Mouse (Mus musculus) MEL (cell line): Measurements from ENCODE around the gene Unc5b. TPM values are rescaled to one million over a fixed set of nuclear protein-coding genes. Genes with fewer than 3 reads are reported as not detected.

Source experiments
- DNase-seq: peaks from one replicate; pipeline ENCODE4 v3.0.0; 2011; ENCODE audit warnings: low read depth, low spot score
- H3K27ac ChIP-seq: 2 replicates; pipeline ENCODE4 v1.5.1; 2012; ENCODE audit warnings: low read depth, mild to moderate bottlenecking, control low read depth, low read length, moderate library complexity; ENCODE audit not compliant: control insufficient read depth
- H3K27me3 ChIP-seq, 2 experiments: fragments of 150-350 bp in 1 of 2; sonication (generic) in 1 of 2; 2 replicates each; pipeline ENCODE4 v1.6.1; 2012; ENCODE audit warnings: low read length in 2 of 2, mild to moderate bottlenecking in 2 of 2, improper control_type of control experiment in 1 of 2, moderate library complexity in 1 of 2; ENCODE audit not compliant: insufficient read depth in 2 of 2, control insufficient read depth in 1 of 2
- H3K36me3 ChIP-seq, 2 experiments: 2 replicates each; pipeline ENCODE4 v1.6.1; 2012 to 2014; ENCODE audit warnings: low read length in 2 of 2, improper control_type of control experiment in 1 of 2, inconsistent platforms in 1 of 2, mild to moderate bottlenecking in 1 of 2; ENCODE audit not compliant: insufficient read depth in 2 of 2, control insufficient read depth in 1 of 2
- H3K4me1 ChIP-seq, 2 experiments: fragments of 150-350 bp in 1 of 2; sonication (generic) in 1 of 2; 2 replicates each; pipeline ENCODE4 v1.6.1; 2012; ENCODE audit warnings: low read length in 2 of 2, improper control_type of control experiment in 1 of 2, mild to moderate bottlenecking in 1 of 2; ENCODE audit not compliant: insufficient read depth in 2 of 2, control insufficient read depth in 1 of 2
- H3K4me3 ChIP-seq, 2 experiments: fragments of 150-350 bp in 1 of 2; sonication (generic) in 1 of 2; 2 replicates each; pipeline ENCODE4 v1.5.1; 2012; ENCODE audit warnings: low read depth in 2 of 2, low read length in 2 of 2, mild to moderate bottlenecking in 2 of 2, moderate library complexity in 2 of 2, control low read depth in 1 of 2, improper control_type of control experiment in 1 of 2; ENCODE audit not compliant: control insufficient read depth in 1 of 2, insufficient read depth in 1 of 2
- H3K79me2 ChIP-seq: 2 replicates; pipeline ENCODE4 v1.6.1; 2012; ENCODE audit warnings: mild to moderate bottlenecking, low read length, moderate library complexity; ENCODE audit not compliant: control insufficient read depth, poor library complexity, insufficient read depth
- H3K9ac ChIP-seq: 2 replicates; pipeline ENCODE4 v1.6.1; 2012; ENCODE audit warnings: low read depth, mild to moderate bottlenecking, control low read depth, low read length, moderate library complexity; ENCODE audit not compliant: control insufficient read depth, poor library complexity, severe bottlenecking
- H3K9me3 ChIP-seq: fragments of 150-350 bp; sonication (generic); replicated peaks from 2 replicates; pipeline ENCODE4 v1.6.1; 2012; ENCODE audit warnings: mild to moderate bottlenecking, low read length, improper control_type of control experiment, moderate library complexity; ENCODE audit not compliant: insufficient read depth
- BHLHE40 ChIP-seq: IDR thresholded peaks from 2 replicates; pipeline ENCODE4 v1.6.1; 2012; ENCODE audit warnings: low read depth, mild to moderate bottlenecking, inconsistent platforms, low read length, improper control_type of control experiment, borderline replicate concordance
- CHD1 ChIP-seq: IDR thresholded peaks from 2 replicates; pipeline ENCODE4 v1.6.1; 2012; ENCODE audit warnings: low read depth, mild to moderate bottlenecking, inconsistent platforms, low read length, improper control_type of control experiment
- CHD2 ChIP-seq: IDR thresholded peaks from 2 replicates; pipeline ENCODE4 v1.6.1; 2011; ENCODE audit warnings: low read length, improper control_type of control experiment
- E2F4 ChIP-seq: IDR thresholded peaks from 2 replicates; pipeline ENCODE4 v1.6.1; 2011; ENCODE audit warnings: low read depth, low read length, improper control_type of control experiment, borderline replicate concordance
- ELF1 ChIP-seq: IDR thresholded peaks from 2 replicates; pipeline ENCODE4 v1.6.1; 2014; ENCODE audit warnings: low read depth, mild to moderate bottlenecking, inconsistent platforms, low read length, improper control_type of control experiment, moderate library complexity
- EP300 ChIP-seq, 2 experiments: IDR thresholded peaks; 2 replicates each; pipeline ENCODE4 v1.6.1; 2011; ENCODE audit warnings: improper control_type of control experiment in 2 of 2, low read length in 2 of 2, low read depth in 1 of 2, mild to moderate bottlenecking in 1 of 2
- ETS1 ChIP-seq: IDR thresholded peaks from 2 replicates; pipeline ENCODE4 v1.6.1; 2012; ENCODE audit warnings: low read depth, mild to moderate bottlenecking, inconsistent platforms, low read length, improper control_type of control experiment, moderate library complexity
- HCFC1 ChIP-seq: IDR thresholded peaks from 2 replicates; pipeline ENCODE4 v1.6.1; 2012; ENCODE audit warnings: low read depth, mild to moderate bottlenecking, inconsistent platforms, low read length, improper control_type of control experiment, moderate library complexity
- JUND ChIP-seq: IDR thresholded peaks from 2 replicates; pipeline ENCODE4 v1.6.1; 2011; ENCODE audit warnings: low read depth, mild to moderate bottlenecking, improper control_type of control experiment, low read length
- MAFK ChIP-seq: IDR thresholded peaks from 2 replicates; pipeline ENCODE4 v1.6.1; 2011; ENCODE audit warnings: low read depth, mild to moderate bottlenecking, low read length, improper control_type of control experiment, borderline replicate concordance
- MAX ChIP-seq: IDR thresholded peaks from 2 replicates; pipeline ENCODE4 v1.6.1; 2011; ENCODE audit warnings: low read length, improper control_type of control experiment
- MEF2A ChIP-seq: IDR thresholded peaks from 2 replicates; pipeline ENCODE4 v1.6.1; 2014; ENCODE audit warnings: low read depth, mild to moderate bottlenecking, inconsistent platforms, low read length, improper control_type of control experiment; ENCODE audit not compliant: poor library complexity, insufficient replicate concordance, severe bottlenecking; ENCODE audit errors: extremely low read depth
- MXI1 ChIP-seq: IDR thresholded peaks from 2 replicates; pipeline ENCODE4 v1.6.1; 2011; ENCODE audit warnings: mild to moderate bottlenecking, low read depth, low read length, improper control_type of control experiment
- MYB ChIP-seq: IDR thresholded peaks from 2 replicates; pipeline ENCODE4 v1.6.1; 2011; ENCODE audit warnings: mild to moderate bottlenecking, low read depth, low read length, improper control_type of control experiment
- MYC ChIP-seq: IDR thresholded peaks from 2 replicates; pipeline ENCODE4 v1.6.1; 2011; ENCODE audit warnings: low read depth, mild to moderate bottlenecking, low read length, improper control_type of control experiment, moderate library complexity
- NRF1 ChIP-seq: IDR thresholded peaks from 2 replicates; pipeline ENCODE4 v1.6.1; 2014; ENCODE audit warnings: low read depth, mild to moderate bottlenecking, inconsistent platforms, low read length, improper control_type of control experiment, moderate library complexity; ENCODE audit not compliant: poor library complexity, insufficient read depth, severe bottlenecking
- POLR2A ChIP-seq, 2 experiments: IDR thresholded peaks; 2 replicates each; pipeline ENCODE4 v1.6.1; 2011 to 2012; ENCODE audit warnings: low read length in 2 of 2, mild to moderate bottlenecking in 2 of 2, control low read depth in 1 of 2, improper control_type of control experiment in 1 of 2, low read depth in 1 of 2, moderate library complexity in 1 of 2; ENCODE audit not compliant: control insufficient read depth in 1 of 2, insufficient read depth in 1 of 2, poor library complexity in 1 of 2
- POLR2AphosphoS2 ChIP-seq: IDR thresholded peaks from 2 replicates; pipeline ENCODE4 v1.6.1; 2011; ENCODE audit warnings: low read length, improper control_type of control experiment
- RAD21 ChIP-seq: IDR thresholded peaks from 2 replicates; pipeline ENCODE4 v1.6.1; 2011; ENCODE audit warnings: mild to moderate bottlenecking, low read depth, low read length, improper control_type of control experiment
- RCOR1 ChIP-seq: IDR thresholded peaks from 2 replicates; pipeline ENCODE4 v1.6.1; 2012; ENCODE audit warnings: low read depth, mild to moderate bottlenecking, inconsistent platforms, low read length, improper control_type of control experiment
- SMC3 ChIP-seq: IDR thresholded peaks from 2 replicates; pipeline ENCODE4 v1.6.1; 2011; ENCODE audit warnings: low read depth, low read length, improper control_type of control experiment
- TBP ChIP-seq: IDR thresholded peaks from 2 replicates; pipeline ENCODE4 v1.8.0; 2011; ENCODE audit warnings: low read depth, low read length, improper control_type of control experiment
- UBTF ChIP-seq: IDR thresholded peaks from 2 replicates; pipeline ENCODE4 v1.6.1; 2012; ENCODE audit warnings: low read depth, mild to moderate bottlenecking, inconsistent platforms, low read length, improper control_type of control experiment, moderate library complexity, borderline replicate concordance; ENCODE audit not compliant: insufficient read depth
- ZMIZ1 ChIP-seq: IDR thresholded peaks from 2 replicates; pipeline ENCODE4 v1.6.1; 2012; ENCODE audit warnings: low read depth, mild to moderate bottlenecking, inconsistent platforms, low read length, improper control_type of control experiment, moderate library complexity
- ZNF384 ChIP-seq: IDR thresholded peaks from 2 replicates; pipeline ENCODE4 v1.6.1; 2012; ENCODE audit warnings: low read depth, mild to moderate bottlenecking, inconsistent platforms, low read length, improper control_type of control experiment
- polyA plus RNA-seq, 2 experiments: library from polyadenylated mRNA; stranded (reverse) in 1 of 2; unstranded in 1 of 2; fragments of >175 nt in 1 of 2; fragments of >200 nt in 1 of 2; gene quantifications; 2 replicates each; pipeline versions ENCODE4 v1.2.1 to v1.2.4; 2012; ENCODE audit warnings: low replicate concordance in 2 of 2, low read depth in 1 of 2; ENCODE audit not compliant: insufficient read length in 2 of 2, insufficient read depth in 1 of 2, missing spikeins in 1 of 2
- total RNA-seq: library from RNA; depleted of rRNA; stranded (reverse); fragments of 300-350 nt; gene quantifications from 2 replicates; pipeline ENCODE4 v1.2.3, GENCODE M21; 2012

Unc5b gene
- total and polyA plus RNA-seq, 3 experiments = not detected

- H3K79me2 ChIP-seq = no peaks in the 10 kb centered on the region
- H3K36me3 ChIP-seq = no peaks in the 10 kb centered on the region
- DNase-seq = no peak
- no peak overlapping the region for H3K27ac ChIP-seq
- no peaks in the 10 kb centered on the region for H3K27me3 ChIP-seq
- TF ChIP-seq RCOR1 (no peak), BHLHE40 (no peak), RAD21 (no peak), SMC3 (no peak), EP300 (IDR thresholded peaks at IDR 0.05; ENCODE audit: low read depth in 1 of 2, low read length in 2 of 2) (no peak), POLR2A (IDR thresholded peaks at IDR 0.05; ENCODE audit: control insufficient read depth in 1 of 2, insufficient read depth in 1 of 2, low read depth in 1 of 2, low read length in 2 of 2, poor library complexity in 1 of 2) (no peak), TBP (no peak), MAX (no peak), POLR2AphosphoS2 (no peak), E2F4 (no peak), CHD1 (no peak), JUND (no peak), ZNF384 (no peak), NRF1 (no peak), MEF2A (no peak), HCFC1 (no peak), UBTF (no peak), CHD2 (no peak), MYB (no peak), ZMIZ1 (no peak)
- no peaks in the 10 kb centered on the region for H3K9me3 ChIP-seq
- no peak overlapping the region for H3K4me3 ChIP-seq
- no peaks in the 10 kb centered on the region for H3K4me1 ChIP-seq
- no peak overlapping the region for H3K9ac ChIP-seq
Observed at GRCm38 (mm10) chr10:60796474-60796873, 34.9 kb downstream of the Unc5b start.

GRCm38 (mm10) chr10:60796028-60796427 lies 35.4 kb downstream of the Unc5b start:
- Histone ChIP-seq H3K27me3 (no peaks in the 10 kb centered on the region), H3K79me2 (no peaks in the 10 kb centered on the region), H3K36me3 (no peaks in the 10 kb centered on the region), H3K4me1 (no peaks in the 10 kb centered on the region), H3K4me3 (no peak overlapping the region), H3K9ac (no peak overlapping the region), H3K27ac (no peak overlapping the region), H3K9me3 (no peaks in the 10 kb centered on the region)
- DNase-seq = no peak
- TF ChIP-seq MYC (no peak), POLR2A (IDR thresholded peaks at IDR 0.05; ENCODE audit: control insufficient read depth in 1 of 2, insufficient read depth in 1 of 2, low read depth in 1 of 2, low read length in 2 of 2, poor library complexity in 1 of 2) (no peak), MEF2A (no peak), ELF1 (no peak), MXI1 (no peak), ETS1 (no peak), MYB (no peak), CHD1 (no peak), MAFK (no peak), ZNF384 (no peak), JUND (no peak)
